Mouse (Mus musculus): ENCODE results near the gene Mxd1. TPM values are rescaled to one million over a fixed set of nuclear protein-coding genes. Genes with fewer than 3 reads are reported as not detected.

Mxd1 gene
- polyA plus RNA-seq, 1 experiment = 9.9 TPM

DNA sequence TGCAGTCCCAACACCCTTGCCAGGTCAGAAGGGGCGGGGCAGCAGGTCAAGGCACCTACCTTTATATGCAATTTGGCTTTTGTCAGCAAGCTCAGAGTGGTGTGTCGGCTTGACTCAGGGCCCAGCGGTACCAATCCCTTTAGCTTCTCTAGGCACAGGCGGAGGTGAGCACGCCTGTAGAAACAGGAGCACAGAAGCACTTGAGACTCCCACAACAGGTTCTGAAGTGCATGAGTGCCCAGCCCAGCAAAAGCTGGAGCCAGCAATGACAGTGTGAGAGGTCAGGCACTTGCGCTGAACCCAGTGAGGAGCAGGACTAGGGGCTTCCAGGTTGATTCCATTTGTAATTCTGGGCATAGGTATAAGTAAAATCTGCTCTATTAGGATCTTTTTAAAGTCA lies 15.9 kb downstream of the Mxd1 start:
- 90% methylated on average over 6 of the region's 6 CpGs for WGBS
- TF ChIP-seq POLR2A (IDR thresholded peaks at IDR 0.05; ENCODE audit: low read depth, low read length) (no peak), CTCF (conservative IDR thresholded peaks at IDR 0.05; ENCODE audit: insufficient read depth, insufficient read length, low read depth, low read length) (no peak)
- Histone ChIP-seq H3K36me3 (ENCODE audit: control insufficient read depth, insufficient read depth, low read length) (peaks cover 5% of the 10 kb centered on the region), H3K27ac (ENCODE audit: insufficient read depth, low read depth, low read length) (no peak overlapping the region), H3K4me3 (ENCODE audit: insufficient read depth, low read depth, low read length) (no peak overlapping the region), H3K27me3 (replicated peaks; ENCODE audit: control insufficient read depth, insufficient read depth, low read length) (no peaks in the 10 kb centered on the region), H3K4me1 (ENCODE audit: control insufficient read depth, insufficient read depth, low read length) (peaks cover 8% of the 10 kb centered on the region; the same call in 1 of the 2 replicates)
- no peak for DNase-seq

DNA sequence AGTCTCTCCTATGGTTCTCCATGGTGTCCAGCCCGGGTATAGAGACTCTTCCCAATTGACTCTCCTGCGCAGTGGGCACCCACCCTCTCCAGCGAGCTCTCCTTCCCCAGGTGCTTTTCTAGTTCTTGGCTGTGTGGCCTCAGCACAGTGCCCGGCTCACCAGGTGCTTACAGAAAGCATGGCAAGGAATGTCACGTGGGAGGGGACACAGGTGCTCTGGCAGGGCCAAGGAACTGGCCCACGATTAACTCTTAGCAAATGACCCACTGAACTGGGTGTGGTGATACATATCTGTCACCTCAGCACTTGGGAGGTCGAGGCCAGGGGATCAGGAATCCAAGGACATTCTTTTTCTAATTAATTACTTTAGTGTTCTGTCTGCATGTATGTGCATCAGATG lies 22.8 kb downstream of the Mxd1 start:
- WGBS = 71% methylated on average over 7 of the region's 7 CpGs
- Histone ChIP-seq H3K4me1 (ENCODE audit: control insufficient read depth, insufficient read depth, low read length) (no peaks in the 10 kb centered on the region), H3K27ac (ENCODE audit: insufficient read depth, low read depth, low read length) (no peak overlapping the region), H3K4me3 (ENCODE audit: insufficient read depth, low read depth, low read length) (no peak overlapping the region), H3K27me3 (replicated peaks; ENCODE audit: control insufficient read depth, insufficient read depth, low read length) (no peaks in the 10 kb centered on the region), H3K36me3 (ENCODE audit: control insufficient read depth, insufficient read depth, low read length) (peaks cover 5% of the 10 kb centered on the region; the same call in 1 of the 2 replicates)
- no peak for TF ChIP-seq CTCF (conservative IDR thresholded peaks at IDR 0.05; ENCODE audit: insufficient read depth, insufficient read length, low read depth, low read length)
- TF ChIP-seq POLR2A (IDR thresholded peaks at IDR 0.05; ENCODE audit: low read depth, low read length) = no peak
- no peak for DNase-seq

DNA sequence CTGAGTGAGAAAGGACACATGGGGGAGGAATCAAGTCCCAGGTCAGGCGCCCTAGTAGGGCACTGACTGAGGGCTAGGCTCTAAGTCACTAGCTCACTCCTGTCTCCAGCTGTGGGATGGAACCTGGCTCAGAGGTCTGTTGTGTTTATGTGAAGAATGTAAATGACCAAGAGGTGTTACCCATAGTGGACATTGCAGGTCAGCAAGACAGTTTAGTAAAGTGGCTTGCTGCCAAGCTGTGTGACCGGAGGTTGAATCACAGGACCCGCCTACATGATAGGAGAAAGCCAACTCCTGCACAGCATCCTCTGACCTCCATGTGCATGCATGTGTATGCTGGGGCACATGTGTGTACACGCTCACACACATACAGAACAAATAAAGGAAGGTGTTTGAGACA lies 23.4 kb downstream of the Mxd1 start:
- DNase-seq = no peak
- Histone ChIP-seq H3K27me3 (replicated peaks; ENCODE audit: control insufficient read depth, insufficient read depth, low read length) (no peaks in the 10 kb centered on the region), H3K4me3 (ENCODE audit: insufficient read depth, low read depth, low read length) (no peak overlapping the region), H3K27ac (ENCODE audit: insufficient read depth, low read depth, low read length) (no peak overlapping the region), H3K36me3 (ENCODE audit: control insufficient read depth, insufficient read depth, low read length) (peaks cover 5% of the 10 kb centered on the region; the same call in 1 of the 2 replicates), H3K4me1 (ENCODE audit: control insufficient read depth, insufficient read depth, low read length) (no peaks in the 10 kb centered on the region)
- WGBS = 61% methylated on average over 4 of the region's 4 CpGs
- TF ChIP-seq CTCF (conservative IDR thresholded peaks at IDR 0.05; ENCODE audit: insufficient read depth, insufficient read length, low read depth, low read length) = no peak
- no peak for TF ChIP-seq POLR2A (IDR thresholded peaks at IDR 0.05; ENCODE audit: low read depth, low read length)

DNA sequence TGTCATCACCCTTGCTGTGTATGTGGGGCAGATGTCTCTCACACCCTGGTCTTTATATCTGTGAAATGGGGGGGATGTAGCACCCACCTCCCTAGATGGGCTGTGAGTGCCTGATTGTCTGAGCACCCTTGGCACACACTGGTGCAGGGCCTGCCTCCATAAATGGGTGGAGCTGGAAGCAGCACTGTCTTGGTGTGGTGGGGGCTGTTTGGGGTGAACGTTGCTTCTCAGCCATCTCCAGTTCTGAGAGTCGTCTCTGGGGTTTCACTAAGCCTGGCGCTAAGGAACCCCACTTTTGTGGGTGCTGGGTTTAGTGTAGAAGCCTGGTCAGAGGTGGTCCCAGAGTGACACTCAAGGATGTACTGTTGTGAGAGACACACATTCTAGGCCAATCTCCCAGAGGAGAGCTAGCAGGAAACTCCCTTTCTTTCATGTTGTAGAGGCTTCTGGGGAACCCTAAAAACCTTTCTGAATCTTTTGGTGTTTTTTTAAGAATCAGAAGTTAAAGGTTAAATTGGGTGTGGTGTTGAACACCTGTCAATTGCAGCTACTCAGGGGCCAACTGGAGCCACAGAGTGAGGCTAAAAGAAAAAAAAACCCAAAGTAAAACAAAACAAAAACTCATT lies 24.1 kb downstream of the Mxd1 start:
- no peak overlapping the region for H3K27ac ChIP-seq (ENCODE audit: insufficient read depth, low read depth, low read length)
- peaks cover 2% of the 10 kb centered on the region; the same call in 1 of the 2 replicates for H3K36me3 ChIP-seq (ENCODE audit: control insufficient read depth, insufficient read depth, low read length)
- H3K27me3 ChIP-seq (replicated peaks; ENCODE audit: control insufficient read depth, insufficient read depth, low read length) = no peaks in the 10 kb centered on the region
- no peaks in the 10 kb centered on the region for H3K4me1 ChIP-seq (ENCODE audit: control insufficient read depth, insufficient read depth, low read length)
- no peak overlapping the region for H3K4me3 ChIP-seq (ENCODE audit: insufficient read depth, low read depth, low read length)
- no peak for DNase-seq
- TF ChIP-seq CTCF (conservative IDR thresholded peaks at IDR 0.05; ENCODE audit: insufficient read depth, insufficient read length, low read depth, low read length) (no peak), POLR2A (IDR thresholded peaks at IDR 0.05; ENCODE audit: low read depth, low read length) (no peak)
- 91% methylated on average over 3 of the region's 3 CpGs for WGBS

DNA sequence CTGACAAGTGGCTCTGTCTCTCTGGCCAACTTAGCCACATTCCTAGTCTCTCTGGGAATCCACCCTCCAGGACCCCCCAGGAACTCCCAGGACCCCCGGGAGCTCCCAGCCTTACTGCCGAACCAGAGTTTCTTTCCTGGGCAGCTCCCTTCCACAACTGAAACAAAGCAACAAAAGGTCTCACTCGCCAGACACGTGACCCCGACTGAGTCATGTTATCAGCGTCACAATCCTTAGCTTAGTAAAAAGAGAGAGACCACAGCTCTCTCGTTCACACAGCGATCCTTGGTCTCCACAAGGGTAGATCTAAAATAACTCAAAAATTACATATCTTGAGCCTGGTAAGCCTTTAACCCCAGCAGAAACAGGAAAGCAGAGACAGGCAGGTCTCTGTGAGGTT lies 27.2 kb downstream of the Mxd1 start:
- no peak overlapping the region for H3K27ac ChIP-seq (ENCODE audit: insufficient read depth, low read depth, low read length)
- H3K36me3 ChIP-seq (ENCODE audit: control insufficient read depth, insufficient read depth, low read length) = no peaks in the 10 kb centered on the region
- no peak for DNase-seq
- 81% methylated on average over 8 of the region's 8 CpGs for WGBS
- TF ChIP-seq POLR2A (IDR thresholded peaks at IDR 0.05; ENCODE audit: low read depth, low read length) (no peak), CTCF (conservative IDR thresholded peaks at IDR 0.05; ENCODE audit: insufficient read depth, insufficient read length, low read depth, low read length) (no peak)
- no peaks in the 10 kb centered on the region for H3K27me3 ChIP-seq (replicated peaks; ENCODE audit: control insufficient read depth, insufficient read depth, low read length)
- no peak overlapping the region for H3K4me3 ChIP-seq (ENCODE audit: insufficient read depth, low read depth, low read length)
- no peaks in the 10 kb centered on the region for H3K4me1 ChIP-seq (ENCODE audit: control insufficient read depth, insufficient read depth, low read length)

DNA sequence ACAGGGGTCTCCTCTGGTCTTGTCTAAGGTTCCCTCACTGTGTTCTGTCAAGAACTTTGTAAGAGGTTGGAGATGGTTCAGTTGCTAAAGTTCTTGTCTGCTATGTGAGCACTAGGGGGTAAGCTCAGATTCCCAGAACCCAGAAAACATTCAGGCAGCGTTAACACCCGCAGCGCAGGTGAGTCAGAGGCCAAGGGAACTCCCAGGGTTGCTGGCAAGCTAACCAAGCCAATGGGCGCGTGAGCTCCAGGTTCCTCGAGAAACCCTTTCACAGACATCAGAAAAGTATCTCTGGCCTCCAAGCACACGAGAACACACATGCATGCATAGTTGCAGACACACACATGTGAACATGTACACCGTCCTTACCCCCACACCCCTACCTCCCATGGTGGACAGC lies 28.2 kb downstream of the Mxd1 start:
- no peak for TF ChIP-seq CTCF (conservative IDR thresholded peaks at IDR 0.05; ENCODE audit: insufficient read depth, insufficient read length, low read depth, low read length)
- TF ChIP-seq POLR2A (IDR thresholded peaks at IDR 0.05; ENCODE audit: low read depth, low read length) = no peak
- Histone ChIP-seq H3K36me3 (ENCODE audit: control insufficient read depth, insufficient read depth, low read length) (no peaks in the 10 kb centered on the region), H3K27me3 (replicated peaks; ENCODE audit: control insufficient read depth, insufficient read depth, low read length) (no peaks in the 10 kb centered on the region), H3K27ac (ENCODE audit: insufficient read depth, low read depth, low read length) (no peak overlapping the region), H3K4me1 (ENCODE audit: control insufficient read depth, insufficient read depth, low read length) (0 out of 2 replicates have a peak, but pooled peaks cover 4% of the 10 kb centered on the region), H3K4me3 (ENCODE audit: insufficient read depth, low read depth, low read length) (no peak overlapping the region)
- DNase-seq = no peak
- WGBS = 88% methylated on average over 8 of the region's 8 CpGs

DNA sequence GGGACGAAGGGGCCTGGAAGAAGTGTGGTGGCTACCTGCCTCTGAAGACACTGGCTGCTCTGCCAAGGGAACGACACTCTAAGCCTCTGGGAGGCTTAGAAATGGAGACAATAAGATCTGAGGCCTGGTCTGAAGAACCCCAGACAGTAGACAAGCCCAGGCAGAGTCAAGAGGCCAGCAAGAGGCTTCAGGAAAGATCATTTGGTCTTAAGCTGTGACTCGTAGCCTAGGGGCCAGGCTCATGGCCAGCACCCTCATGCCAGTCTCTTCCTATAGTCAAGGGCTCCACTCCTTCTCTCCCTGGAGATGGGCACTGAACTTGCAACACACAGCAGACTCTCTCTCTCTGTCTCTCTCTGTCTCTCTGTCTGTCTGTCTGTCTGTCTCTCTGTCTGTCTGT lies 28.8 kb downstream of the Mxd1 start:
- 88% methylated on average over 3 of the region's 3 CpGs for WGBS
- Histone ChIP-seq H3K4me1 (ENCODE audit: control insufficient read depth, insufficient read depth, low read length) (0 out of 2 replicates have a peak, but pooled peaks cover 4% of the 10 kb centered on the region), H3K27me3 (replicated peaks; ENCODE audit: control insufficient read depth, insufficient read depth, low read length) (no peaks in the 10 kb centered on the region), H3K27ac (ENCODE audit: insufficient read depth, low read depth, low read length) (no peak overlapping the region), H3K4me3 (ENCODE audit: insufficient read depth, low read depth, low read length) (no peak overlapping the region), H3K36me3 (ENCODE audit: control insufficient read depth, insufficient read depth, low read length) (no peaks in the 10 kb centered on the region)
- DNase-seq = no peak
- TF ChIP-seq CTCF (conservative IDR thresholded peaks at IDR 0.05; ENCODE audit: insufficient read depth, insufficient read length, low read depth, low read length) (no peak), POLR2A (IDR thresholded peaks at IDR 0.05; ENCODE audit: low read depth, low read length) (no peak)
